Mouse (Mus musculus): ENCODE data around the gene Krtap4-9. TPM values are rescaled to one million over a fixed set of nuclear protein-coding genes. Genes with fewer than 3 reads are reported as not detected.
A peak's percentile ranks its signal among the peaks of the same experiment; 100 is the strongest.
"Not testable (repeated sequence)": the region's sequence is repeated elsewhere in the genome, so short reads cannot be mapped to it uniquely, and the experiment has no call there.

Krtap4-9 gene
- polyA plus RNA-seq (2014; fragmentation: Nextera tagmentation; extraction: Ambion mirVana): not detected in 2 replicates

GRCm38 (mm10) chr11:99784900-99785299 lies at the start of gene Krtap4-9:
TSS of gene Krtap4-9 (plus strand) at chr11:99785200.
- H3K4me3 ChIP-seq (ENCODE audit: low read depth, low read length); H3K36me3 ChIP-seq (ENCODE audit: control insufficient read depth, insufficient read depth, low read length); ATAC-seq (ENCODE audit: insufficient read depth, low FRiP score, low TSS enrichment); DNase-seq (ENCODE audit: low spot score); H3K9me3 ChIP-seq (ENCODE audit: control insufficient read depth, low read length); H3K4me1 ChIP-seq (ENCODE audit: control insufficient read depth, insufficient read depth, low read length); H3K27me3 ChIP-seq (ENCODE audit: control insufficient read depth, insufficient read depth, low read length); H3K4me2 ChIP-seq (ENCODE audit: low read depth); H3K9ac ChIP-seq (ENCODE audit: low read length); H3K27ac ChIP-seq (ENCODE audit: low read depth, low read length): not testable (repeated sequence)

GRCm38 (mm10) chr11:99743985-99744384 lies 41.0 kb upstream of the Krtap4-9 start:
- H3K27me3 ChIP-seq (ENCODE audit: control insufficient read depth, insufficient read depth, low read length): no peaks in the 10 kb centered on the region
- ATAC-seq (ENCODE audit: insufficient read depth, low FRiP score, low TSS enrichment) (no peak), DNase-seq (ENCODE audit: low spot score) (no peak)
- H3K9me3 ChIP-seq (ENCODE audit: control insufficient read depth, low read length): no peaks in the 10 kb centered on the region
- H3K36me3 ChIP-seq (ENCODE audit: control insufficient read depth, insufficient read depth, low read length): no peaks in the 10 kb centered on the region
- H3K9ac ChIP-seq (ENCODE audit: low read length): no peak overlapping the region
- no peak overlapping the region for H3K4me2 ChIP-seq (ENCODE audit: low read depth)
- H3K27ac ChIP-seq (ENCODE audit: low read depth, low read length): no peak overlapping the region
- H3K4me3 ChIP-seq (ENCODE audit: low read depth, low read length): no peak overlapping the region
- WGBS: 90% methylated on average over 3 of the region's 3 CpGs
- H3K4me1 ChIP-seq (ENCODE audit: control insufficient read depth, insufficient read depth, low read length): no peaks in the 10 kb centered on the region

GRCm38 (mm10) chr11:99758877-99759276 lies 26.1 kb upstream of the Krtap4-9 start:
- no peaks in the 10 kb centered on the region for H3K4me1 ChIP-seq (ENCODE audit: control insufficient read depth, insufficient read depth, low read length)
- H3K9ac ChIP-seq (ENCODE audit: low read length): no peak overlapping the region
- no peaks in the 10 kb centered on the region for H3K27me3 ChIP-seq (ENCODE audit: control insufficient read depth, insufficient read depth, low read length)
- no peak overlapping the region for H3K4me2 ChIP-seq (ENCODE audit: low read depth)
- ATAC-seq (ENCODE audit: insufficient read depth, low FRiP score, low TSS enrichment): no peak
- DNase-seq (ENCODE audit: low spot score): no peak
- H3K4me3 ChIP-seq (ENCODE audit: low read depth, low read length): no peak overlapping the region
- H3K27ac ChIP-seq (ENCODE audit: low read depth, low read length): no peak overlapping the region
- H3K36me3 ChIP-seq (ENCODE audit: control insufficient read depth, insufficient read depth, low read length): no peaks in the 10 kb centered on the region
- WGBS: 92% methylated on average over 1 of the region's 1 CpGs
- no peaks in the 10 kb centered on the region for H3K9me3 ChIP-seq (ENCODE audit: control insufficient read depth, low read length)

GRCm38 (mm10) chr11:99768410-99768809 lies 16.6 kb upstream of the Krtap4-9 start:
- no peak overlapping the region for H3K9ac ChIP-seq (ENCODE audit: low read length)
- H3K4me2 ChIP-seq (ENCODE audit: low read depth): no peak overlapping the region
- no peaks in the 10 kb centered on the region for H3K9me3 ChIP-seq (ENCODE audit: control insufficient read depth, low read length)
- H3K27ac ChIP-seq (ENCODE audit: low read depth, low read length): no peak overlapping the region
- no peaks in the 10 kb centered on the region for H3K4me1 ChIP-seq (ENCODE audit: control insufficient read depth, insufficient read depth, low read length)
- WGBS: 81% methylated on average over 2 of the region's 2 CpGs
- DNase-seq (ENCODE audit: low spot score) (no peak), ATAC-seq (ENCODE audit: insufficient read depth, low FRiP score, low TSS enrichment) (no peak)
- H3K27me3 ChIP-seq (ENCODE audit: control insufficient read depth, insufficient read depth, low read length): no peaks in the 10 kb centered on the region
- no peak overlapping the region for H3K4me3 ChIP-seq (ENCODE audit: low read depth, low read length)
- no peaks in the 10 kb centered on the region for H3K36me3 ChIP-seq (ENCODE audit: control insufficient read depth, insufficient read depth, low read length)

GRCm38 (mm10) chr11:99772813-99773212 lies 12.2 kb upstream of the Krtap4-9 start, which contains the start of gene Gm11595:
TSS of gene Gm11595 (minus strand) at chr11:99772913.
- H3K4me3 ChIP-seq (ENCODE audit: low read depth, low read length); H3K36me3 ChIP-seq (ENCODE audit: control insufficient read depth, insufficient read depth, low read length); H3K4me2 ChIP-seq (ENCODE audit: low read depth); H3K4me1 ChIP-seq (ENCODE audit: control insufficient read depth, insufficient read depth, low read length); H3K9me3 ChIP-seq (ENCODE audit: control insufficient read depth, low read length); H3K9ac ChIP-seq (ENCODE audit: low read length); ATAC-seq (ENCODE audit: insufficient read depth, low FRiP score, low TSS enrichment); DNase-seq (ENCODE audit: low spot score); H3K27ac ChIP-seq (ENCODE audit: low read depth, low read length); H3K27me3 ChIP-seq (ENCODE audit: control insufficient read depth, insufficient read depth, low read length): not testable (repeated sequence)

GRCm38 (mm10) chr11:99778401-99778800 lies 6.6 kb upstream of the Krtap4-9 start:
- Histone ChIP-seq H3K36me3 (ENCODE audit: control insufficient read depth, insufficient read depth, low read length) (no peaks in the 10 kb centered on the region), H3K27me3 (ENCODE audit: control insufficient read depth, insufficient read depth, low read length) (no peaks in the 10 kb centered on the region), H3K4me3 (ENCODE audit: low read depth, low read length) (no peak overlapping the region), H3K9ac (ENCODE audit: low read length) (no peak overlapping the region), H3K9me3 (ENCODE audit: control insufficient read depth, low read length) (no peaks in the 10 kb centered on the region), H3K4me1 (ENCODE audit: control insufficient read depth, insufficient read depth, low read length) (peaks cover 5% of the 10 kb centered on the region; the same call in 1 of the 2 replicates), H3K4me2 (ENCODE audit: low read depth) (no peak overlapping the region), H3K27ac (ENCODE audit: low read depth, low read length) (no peak overlapping the region)
- peak; percentile 15 for DNase-seq (ENCODE audit: low spot score)
- no peak for ATAC-seq (ENCODE audit: insufficient read depth, low FRiP score, low TSS enrichment)
- WGBS: 35% methylated on average over 7 of the region's 7 CpGs

GRCm38 (mm10) chr11:99780604-99781003 lies 4.4 kb upstream of the Krtap4-9 start, which contains the start of gene Krtap4-8:
TSS of gene Krtap4-8 (minus strand) at chr11:99780704.
- no peaks in the 10 kb centered on the region for H3K36me3 ChIP-seq (ENCODE audit: control insufficient read depth, insufficient read depth, low read length)
- ATAC-seq (ENCODE audit: insufficient read depth, low FRiP score, low TSS enrichment) (no peak), DNase-seq (ENCODE audit: low spot score) (no peak)
- no peaks in the 10 kb centered on the region for H3K9me3 ChIP-seq (ENCODE audit: control insufficient read depth, low read length)
- H3K4me2 ChIP-seq (ENCODE audit: low read depth): no peak within 1 kb of the TSS
- H3K4me3 ChIP-seq (ENCODE audit: low read depth, low read length): no peak within 1 kb of the TSS
- peaks cover 5% of the 10 kb centered on the region; the same call in 1 of the 2 replicates for H3K4me1 ChIP-seq (ENCODE audit: control insufficient read depth, insufficient read depth, low read length)
- 92% methylated on average over 2 of the region's 2 CpGs for WGBS
- no peak within 1 kb of the TSS for H3K27ac ChIP-seq (ENCODE audit: low read depth, low read length)
- H3K9ac ChIP-seq (ENCODE audit: low read length): no peak within 1 kb of the TSS
- H3K27me3 ChIP-seq (ENCODE audit: control insufficient read depth, insufficient read depth, low read length): no peaks in the 10 kb centered on the region

- DNase-seq (ENCODE audit: low spot score) (no peak), ATAC-seq (ENCODE audit: insufficient read depth, low FRiP score, low TSS enrichment) (no peak)
- Histone ChIP-seq H3K9ac (ENCODE audit: low read length) (no peak within 1 kb of the TSS), H3K4me1 (ENCODE audit: control insufficient read depth, insufficient read depth, low read length) (no peaks in the 10 kb centered on the region), H3K27me3 (ENCODE audit: control insufficient read depth, insufficient read depth, low read length) (no peaks in the 10 kb centered on the region), H3K36me3 (ENCODE audit: control insufficient read depth, insufficient read depth, low read length) (no peaks in the 10 kb centered on the region), H3K27ac (ENCODE audit: low read depth, low read length) (no peak within 1 kb of the TSS), H3K4me2 (ENCODE audit: low read depth) (no peak within 1 kb of the TSS), H3K4me3 (ENCODE audit: low read depth, low read length) (no peak within 1 kb of the TSS), H3K9me3 (ENCODE audit: control insufficient read depth, low read length) (no peaks in the 10 kb centered on the region)
- 82% methylated on average over 2 of the region's 2 CpGs for WGBS
Measured at GRCm38 (mm10) chr11:99793367-99793766, 8.4 kb downstream of the Krtap4-9 start, which contains the start of gene Gm11596. TSS of gene Gm11596 (minus strand) at chr11:99793467.

GRCm38 (mm10) chr11:99798832-99799231 lies 13.8 kb downstream of the Krtap4-9 start, which contains the start of gene Gm11569:
TSS of gene Gm11569 (minus strand) at chr11:99798932.
- WGBS: no CpG with 5 or more reads among the region's 1 CpGs
- not testable (repeated sequence) for H3K4me2 ChIP-seq (ENCODE audit: low read depth); DNase-seq (ENCODE audit: low spot score); H3K9me3 ChIP-seq (ENCODE audit: control insufficient read depth, low read length); ATAC-seq (ENCODE audit: insufficient read depth, low FRiP score, low TSS enrichment); H3K27ac ChIP-seq (ENCODE audit: low read depth, low read length); H3K36me3 ChIP-seq (ENCODE audit: control insufficient read depth, insufficient read depth, low read length); H3K9ac ChIP-seq (ENCODE audit: low read length); H3K4me1 ChIP-seq (ENCODE audit: control insufficient read depth, insufficient read depth, low read length); H3K27me3 ChIP-seq (ENCODE audit: control insufficient read depth, insufficient read depth, low read length); H3K4me3 ChIP-seq (ENCODE audit: low read depth, low read length)

Data from neural tube, embryonic 11.5 days (tissue).